Mouse (Mus musculus): Measurements from ENCODE around the gene Appl2. TPM values are rescaled to one million over a fixed set of nuclear protein-coding genes. Genes with fewer than 3 reads are reported as not detected.
"Not testable (repeated sequence)": the region's sequence is repeated elsewhere in the genome, so short reads cannot be mapped to it uniquely, and the experiment has no call there.

The Appl2 gene
- 15.1 and 15.2 TPM in 2 replicates for polyA plus RNA-seq (2016; fragmentation: Nextera tagmentation; extraction: Ambion mirVana)

- peaks cover 65% of the 10 kb centered on the region for H3K27me3 ChIP-seq (replicated peaks)
- H3K4me2 ChIP-seq, result peak within 1 kb of the TSS; percentile 68
- H3K4me3 ChIP-seq, result peak within 1 kb of the TSS; percentile 61
- H3K9ac ChIP-seq, result peak within 1 kb of the TSS; percentile 56; the same call in 1 of the 2 replicates
- no peaks in the 10 kb centered on the region for H3K9me3 ChIP-seq (replicated peaks)
- H3K36me3 ChIP-seq, result no peaks in the 10 kb centered on the region
- H3K4me1 ChIP-seq, result peaks cover 53% of the 10 kb centered on the region
- peak; percentile 61 for ATAC-seq
- WGBS (ENCODE audit: insufficient replicate concordance), result under 1% methylated on average over 59 of the region's 59 CpGs
- peak within 1 kb of the TSS; percentile 32; the same call in 1 of the 2 replicates for H3K27ac ChIP-seq
Observed at GRCm38 (mm10) chr10:83648131-83649020, at the start of gene Appl2. TSS of gene Appl2 (minus strand) at chr10:83648738.

GRCm38 (mm10) chr10:83696226-83696625, 47.7 kb upstream of the Appl2 start:
- Histone ChIP-seq H3K27ac (no peak overlapping the region), H3K4me1 (peaks cover 10% of the 10 kb centered on the region; the same call in 1 of the 2 replicates), H3K9me3 (replicated peaks) (no peaks in the 10 kb centered on the region), H3K4me3 (no peak overlapping the region), H3K4me2 (no peak overlapping the region), H3K27me3 (replicated peaks) (no peaks in the 10 kb centered on the region), H3K36me3 (no peaks in the 10 kb centered on the region), H3K9ac (no peak overlapping the region)
- WGBS (ENCODE audit: insufficient replicate concordance), result 53% methylated on average over 4 of the region's 4 CpGs
- ATAC-seq, result no peak

- Histone ChIP-seq H3K4me3 (no peak overlapping the region), H3K36me3 (no peaks in the 10 kb centered on the region), H3K9ac (no peak overlapping the region), H3K4me2 (no peak overlapping the region), H3K9me3 (replicated peaks) (no peaks in the 10 kb centered on the region), H3K4me1 (peaks cover 10% of the 10 kb centered on the region; the same call in 1 of the 2 replicates), H3K27ac (no peak overlapping the region), H3K27me3 (replicated peaks) (no peaks in the 10 kb centered on the region)
- no peak for ATAC-seq
- WGBS (ENCODE audit: insufficient replicate concordance), result 61% methylated on average over 11 of the region's 11 CpGs
Observed at GRCm38 (mm10) chr10:83692175-83692895, 43.8 kb upstream of the Appl2 start.

- Histone ChIP-seq H3K4me1 (peaks cover 10% of the 10 kb centered on the region; the same call in 1 of the 2 replicates), H3K4me3 (no peak overlapping the region), H3K9me3 (replicated peaks) (no peaks in the 10 kb centered on the region), H3K36me3 (no peaks in the 10 kb centered on the region), H3K4me2 (no peak overlapping the region), H3K27ac (no peak overlapping the region), H3K27me3 (replicated peaks) (no peaks in the 10 kb centered on the region), H3K9ac (no peak overlapping the region)
- WGBS (ENCODE audit: insufficient replicate concordance), result 68% methylated on average over 2 of the region's 2 CpGs
- no peak for ATAC-seq
Observed at GRCm38 (mm10) chr10:83688215-83688614, 39.7 kb upstream of the Appl2 start.

GRCm38 (mm10) chr10:83681334-83681733, 32.8 kb upstream of the Appl2 start:
- Histone ChIP-seq H3K4me3 (no peak overlapping the region), H3K9ac (no peak overlapping the region), H3K9me3 (replicated peaks) (0 out of 2 replicates have a peak, but pooled peaks cover 4% of the 10 kb centered on the region), H3K4me1 (no peaks in the 10 kb centered on the region), H3K27ac (no peak overlapping the region), H3K27me3 (replicated peaks) (no peaks in the 10 kb centered on the region), H3K4me2 (no peak overlapping the region), H3K36me3 (no peaks in the 10 kb centered on the region)
- no peak for ATAC-seq
- WGBS (ENCODE audit: insufficient replicate concordance), result 82% methylated on average over 12 of the region's 12 CpGs

GRCm38 (mm10) chr10:83666556-83666955, 18.0 kb upstream of the Appl2 start:
- Histone ChIP-seq H3K4me1 (no peaks in the 10 kb centered on the region), H3K27me3 (replicated peaks) (peaks cover 9% of the 10 kb centered on the region; the same call in 1 of the 2 replicates), H3K36me3 (no peaks in the 10 kb centered on the region), H3K4me2 (no peak overlapping the region), H3K27ac (no peak overlapping the region), H3K9me3 (replicated peaks) (no peaks in the 10 kb centered on the region), H3K4me3 (no peak overlapping the region), H3K9ac (no peak overlapping the region)
- WGBS (ENCODE audit: insufficient replicate concordance), result 70% methylated on average over 4 of the region's 4 CpGs
- ATAC-seq, result no peak

- Histone ChIP-seq H3K4me1 (no peaks in the 10 kb centered on the region), H3K36me3 (no peaks in the 10 kb centered on the region), H3K27ac (no peak overlapping the region), H3K9ac (no peak overlapping the region), H3K4me3 (no peak overlapping the region), H3K27me3 (replicated peaks) (peaks cover 15% of the 10 kb centered on the region; the same call in 1 of the 2 replicates), H3K9me3 (replicated peaks) (no peaks in the 10 kb centered on the region), H3K4me2 (no peak overlapping the region)
- WGBS (ENCODE audit: insufficient replicate concordance), result 75% methylated on average over 8 of the region's 8 CpGs
- no peak for ATAC-seq
Observed at GRCm38 (mm10) chr10:83661925-83662324, 13.4 kb upstream of the Appl2 start.

- Histone ChIP-seq H3K36me3 (no peaks in the 10 kb centered on the region), H3K9ac (no peak overlapping the region), H3K27ac (no peak overlapping the region), H3K27me3 (replicated peaks) (peaks cover 15% of the 10 kb centered on the region; the same call in 1 of the 2 replicates), H3K4me2 (no peak overlapping the region), H3K4me1 (no peaks in the 10 kb centered on the region), H3K9me3 (replicated peaks) (no peaks in the 10 kb centered on the region), H3K4me3 (no peak overlapping the region)
- no peak for ATAC-seq
- WGBS (ENCODE audit: insufficient replicate concordance), result 57% methylated on average over 4 of the region's 4 CpGs
Observed at GRCm38 (mm10) chr10:83660605-83661004, 12.1 kb upstream of the Appl2 start.

GRCm38 (mm10) chr10:83654591-83654990, 6.1 kb upstream of the Appl2 start:
- 91% methylated on average over 2 of the region's 2 CpGs for WGBS (ENCODE audit: insufficient replicate concordance)
- Histone ChIP-seq H3K27me3 (replicated peaks) (peaks cover 35% of the 10 kb centered on the region), H3K4me2 (no peak overlapping the region), H3K4me3 (no peak overlapping the region), H3K36me3 (no peaks in the 10 kb centered on the region), H3K9me3 (replicated peaks) (no peaks in the 10 kb centered on the region), H3K4me1 (no peaks in the 10 kb centered on the region), H3K9ac (no peak overlapping the region), H3K27ac (no peak overlapping the region)
- no peak for ATAC-seq

- WGBS (ENCODE audit: insufficient replicate concordance), result 81% methylated on average over 19 of the region's 19 CpGs
- peaks cover 55% of the 10 kb centered on the region for H3K27me3 ChIP-seq (replicated peaks)
- not testable (repeated sequence) for ATAC-seq; H3K4me2 ChIP-seq; H3K9me3 ChIP-seq (replicated peaks); H3K4me3 ChIP-seq; H3K27ac ChIP-seq; H3K9ac ChIP-seq; H3K36me3 ChIP-seq
- H3K4me1 ChIP-seq, result peaks cover 14% of the 10 kb centered on the region
Observed at GRCm38 (mm10) chr10:83652205-83652866, 3.8 kb upstream of the Appl2 start.

GRCm38 (mm10) chr10:83649037-83649436, 499 bp upstream of the Appl2 start:
- Histone ChIP-seq H3K4me2 (peak overlapping the region; percentile 68), H3K4me3 (peak overlapping the region; percentile 61), H3K4me1 (peaks cover 47% of the 10 kb centered on the region), H3K27me3 (replicated peaks) (peaks cover 61% of the 10 kb centered on the region), H3K9ac (peak overlapping the region; percentile 56; the same call in 1 of the 2 replicates), H3K36me3 (no peaks in the 10 kb centered on the region), H3K9me3 (replicated peaks) (no peaks in the 10 kb centered on the region), H3K27ac (no peak overlapping the region)
- WGBS (ENCODE audit: insufficient replicate concordance), result 27% methylated on average over 6 of the region's 6 CpGs
- no peak for ATAC-seq
